Mouse (Mus musculus) megakaryocyte, embryonic 14.5 days (primary cell): ENCODE data around the gene 2810006K23Rik.

Source experiments
- FLI1 ChIP-seq: IDR thresholded peaks from 2 replicates; pipeline ENCODE4 v1.6.1; 2012; ENCODE audit warnings: low read length, inconsistent platforms, mixed read lengths
- GATA1 ChIP-seq: IDR thresholded peaks from 3 replicates; pipeline ENCODE4 v1.6.1; 2012; ENCODE audit warnings: mixed read lengths, low read length, inconsistent platforms, borderline replicate concordance

- TF ChIP-seq GATA1: no peak
- TF ChIP-seq FLI1: no peak
These were observed 40.2 kb upstream of the 2810006K23Rik start for GRCm38 (mm10) chr5:124287616-124288247.
